Mouse (Mus musculus): ENCODE results near the gene Wdr34. TPM values are rescaled to one million over a fixed set of nuclear protein-coding genes. Genes with fewer than 3 reads are reported as not detected.

Gene Wdr34
- 1 to 10 TPM; 3.9 to 5.6 (median 4.3) TPM for total RNA-seq (2022)

- DNase-seq (ENCODE audit: low spot score in 2 of 2) = peak; percentile 94 to 96
Measured at GRCm38 (mm10) chr2:30048699-30049388, at the start of gene Wdr34. Wdr34 (minus strand) TSS chr2:30048881.

- no peak for DNase-seq (ENCODE audit: low spot score in 2 of 2)
Measured at GRCm38 (mm10) chr2:30095882-30096527, 47.3 kb upstream of the Wdr34 start.

GRCm38 (mm10) chr2:30094208-30094588, 45.5 kb upstream of the Wdr34 start:
- DNase-seq (ENCODE audit: low spot score in 2 of 2) = no peak

GRCm38 (mm10) chr2:30093471-30094207, 45.0 kb upstream of the Wdr34 start, which contains the start of gene Zdhhc12:
Zdhhc12 (minus strand) TSS chr2:30093648.
- DNase-seq (ENCODE audit: low spot score in 2 of 2) = peak; percentile 83 to 91

- no peak for DNase-seq (ENCODE audit: low spot score in 2 of 2)
Measured at GRCm38 (mm10) chr2:30092280-30092918, 43.7 kb upstream of the Wdr34 start.

- DNase-seq (ENCODE audit: low spot score in 2 of 2) = no peak
Measured at GRCm38 (mm10) chr2:30091521-30091920, 42.8 kb upstream of the Wdr34 start.

- DNase-seq (ENCODE audit: low spot score in 2 of 2) = no peak
Measured at GRCm38 (mm10) chr2:30087310-30087709, 38.6 kb upstream of the Wdr34 start.

GRCm38 (mm10) chr2:30084632-30085031, 36.0 kb upstream of the Wdr34 start:
- DNase-seq (ENCODE audit: low spot score in 2 of 2) = no peak

- DNase-seq (ENCODE audit: low spot score in 2 of 2) = no peak
Measured at GRCm38 (mm10) chr2:30084113-30084512, 35.4 kb upstream of the Wdr34 start.

- no peak for DNase-seq (ENCODE audit: low spot score in 2 of 2)
Measured at GRCm38 (mm10) chr2:30080181-30080800, 31.6 kb upstream of the Wdr34 start.

GRCm38 (mm10) chr2:30078760-30079159, 30.1 kb upstream of the Wdr34 start:
- no peak for DNase-seq (ENCODE audit: low spot score in 2 of 2)

- DNase-seq (ENCODE audit: low spot score in 2 of 2) = no peak
Measured at GRCm38 (mm10) chr2:30078349-30078712, 29.6 kb upstream of the Wdr34 start.

GRCm38 (mm10) chr2:30077502-30078348, 29.0 kb upstream of the Wdr34 start, which contains the start of gene Pkn3:
Pkn3 (plus strand) TSS chr2:30077684.
- peak; percentile 62 to 66 for DNase-seq (ENCODE audit: low spot score in 2 of 2)

GRCm38 (mm10) chr2:30076959-30077358, 28.3 kb upstream of the Wdr34 start:
- DNase-seq (ENCODE audit: low spot score in 2 of 2) = no peak

- no peak for DNase-seq (ENCODE audit: low spot score in 2 of 2)
Measured at GRCm38 (mm10) chr2:30076439-30076838, 27.8 kb upstream of the Wdr34 start.

- no peak for DNase-seq (ENCODE audit: low spot score in 2 of 2)
Measured at GRCm38 (mm10) chr2:30075625-30076024, 26.9 kb upstream of the Wdr34 start.

GRCm38 (mm10) chr2:30073285-30073684, 24.6 kb upstream of the Wdr34 start:
- DNase-seq (ENCODE audit: low spot score in 2 of 2) = no peak

GRCm38 (mm10) chr2:30072875-30073274, 24.2 kb upstream of the Wdr34 start:
- no peak for DNase-seq (ENCODE audit: low spot score in 2 of 2)

- no peak for DNase-seq (ENCODE audit: low spot score in 2 of 2)
Measured at GRCm38 (mm10) chr2:30067962-30068361, 19.3 kb upstream of the Wdr34 start.
